Mouse (Mus musculus) intestine, embryonic 15.5 days (tissue): ENCODE measurements around the gene H2afz. TPM values are rescaled to one million over a fixed set of nuclear protein-coding genes. Genes with fewer than 3 reads are reported as not detected.

ENCODE experiments used
- ATAC-seq: fragments of 200-750 bp; cut with Nextera tagmentation; 2 replicates; pipeline ENCODE4 v1.8.0; 2017; ENCODE audit warnings: moderate TSS enrichment, moderate library complexity
- H3K27ac ChIP-seq: fragments of 300-500 bp; sonication (generic); 2 replicates; pipeline ENCODE4 v1.5.1; 2015; ENCODE audit warnings: mild to moderate bottlenecking, inconsistent platforms
- H3K27me3 ChIP-seq: fragments of 300-500 bp; sonication (generic); replicated peaks from 2 replicates; pipeline ENCODE4 v1.6.1; 2015; ENCODE audit warnings: inconsistent platforms
- H3K36me3 ChIP-seq: fragments of 300-500 bp; sonication (generic); 2 replicates; pipeline ENCODE4 v1.6.1; 2015; ENCODE audit warnings: inconsistent platforms
- H3K4me1 ChIP-seq: fragments of 300-500 bp; sonication (generic); replicated peaks from 2 replicates; pipeline ENCODE4 v1.6.1; 2015; ENCODE audit warnings: inconsistent platforms
- H3K4me2 ChIP-seq: fragments of 300-500 bp; sonication (generic); replicated peaks from 2 replicates; pipeline ENCODE4 v1.6.1; 2015; ENCODE audit warnings: mild to moderate bottlenecking, inconsistent platforms
- H3K4me3 ChIP-seq: fragments of 300-500 bp; sonication (generic); replicated peaks from 2 replicates; pipeline ENCODE4 v1.5.1; 2015; ENCODE audit warnings: inconsistent platforms
- H3K9ac ChIP-seq: fragments of 300-500 bp; sonication (generic); 2 replicates; pipeline ENCODE4 v1.6.1; 2015; ENCODE audit warnings: inconsistent platforms
- H3K9me3 ChIP-seq: fragments of 300-500 bp; sonication (generic); 2 replicates; pipeline ENCODE4 v1.6.1; 2016; ENCODE audit warnings: inconsistent platforms
- WGBS: fragments of 180-500 bp; shearing (Covaris S2); methylation state at CpG from one replicate; pipeline ENCODE4 v1.1.7; 2015; 5-methylcytosine and 5-hydroxymethylcytosine counted together
- polyA plus RNA-seq: library from polyadenylated mRNA; unstranded; fragments of >200 nt; fragmentation: Nextera tagmentation; extraction: Ambion mirVana; gene quantifications from 2 replicates; pipeline ENCODE4 v1.2.1, GENCODE M21; 2015

Gene H2afz
- polyA plus RNA-seq: 1,494 and 1,747 TPM in 2 replicates

DNA sequence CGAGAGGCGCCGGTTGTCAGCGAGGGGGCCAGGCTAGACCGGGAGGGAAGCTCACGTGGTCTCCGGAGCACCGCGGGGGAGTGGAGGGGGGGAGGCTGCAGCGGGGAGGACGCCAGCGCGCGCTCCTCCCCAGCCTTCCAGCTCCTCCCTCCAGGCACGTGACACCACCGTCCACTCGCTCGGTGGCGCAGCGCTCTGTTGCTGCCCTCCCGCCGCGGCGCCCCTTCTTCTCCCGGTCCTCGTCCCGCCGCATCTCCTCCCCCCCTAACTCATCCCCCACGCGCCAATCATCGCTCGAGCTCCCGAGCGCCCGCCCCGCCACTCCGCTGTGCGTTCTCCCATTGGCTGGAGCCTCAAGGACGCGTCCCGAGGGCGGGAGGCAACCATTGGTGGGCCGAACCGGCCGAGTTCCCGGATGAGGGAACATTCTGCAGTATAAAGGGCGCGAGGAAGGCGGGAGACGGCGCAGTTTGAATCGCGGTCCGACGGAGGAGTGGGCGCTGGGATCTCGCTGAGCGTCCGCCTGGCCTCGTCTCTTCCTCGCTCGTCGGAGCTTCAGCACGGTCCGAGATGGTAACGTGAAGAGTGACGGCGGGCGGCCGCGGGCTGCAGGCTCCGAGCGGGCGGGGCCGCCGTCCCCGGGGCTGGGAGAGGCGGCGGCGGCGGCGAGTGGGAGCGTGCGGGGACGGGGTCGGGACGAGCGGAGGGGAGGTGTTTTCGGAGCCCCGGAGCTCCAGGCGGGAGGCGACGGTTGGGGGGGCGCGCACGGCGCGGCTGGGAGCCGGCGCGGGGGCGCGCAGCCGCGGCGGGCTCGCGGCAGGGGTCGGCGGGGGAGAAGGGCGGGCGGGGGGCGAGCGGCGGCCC lies at the start of gene H2afz:
Gene H2afz (plus strand): TSS at position 364 of the 864 bp plus-strand sequence.
- Histone ChIP-seq H3K27me3 (no peaks in the 10 kb centered on the region), H3K4me2 (peak within 1 kb of the TSS; percentile 67), H3K9ac (peak within 1 kb of the TSS; percentile 95), H3K4me3 (peak within 1 kb of the TSS; percentile 86), H3K36me3 (no peaks in the 10 kb centered on the region), H3K27ac (peak within 1 kb of the TSS; percentile 97), H3K9me3 (no peaks in the 10 kb centered on the region), H3K4me1 (peaks cover 7% of the 10 kb centered on the region)
- ATAC-seq: peak; percentile 93
- WGBS: 0% methylated on average over 93 of the region's 115 CpGs

DNA sequence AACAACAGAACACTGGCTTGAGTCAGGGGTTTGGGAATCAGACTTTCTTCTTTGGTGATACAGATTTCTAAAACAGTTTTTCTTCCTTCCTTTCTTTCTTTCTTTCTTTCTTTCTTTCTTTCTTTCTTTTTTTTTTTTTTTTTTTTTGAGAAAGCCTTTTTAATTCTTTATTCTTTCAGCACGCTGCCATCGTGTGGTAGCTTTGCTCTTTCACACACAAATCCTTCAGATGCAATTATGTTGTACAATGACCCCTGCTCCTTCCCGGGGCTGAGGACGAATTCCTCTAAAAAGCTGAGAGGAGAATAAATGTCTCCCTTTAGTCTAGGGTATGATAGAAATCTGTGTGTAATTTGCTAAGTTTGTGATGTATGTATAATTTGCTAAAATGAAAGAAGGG lies 45.6 kb upstream of the H2afz start:
- 22% methylated on average over 4 of the region's 4 CpGs for WGBS
- ATAC-seq: no peak

DNA sequence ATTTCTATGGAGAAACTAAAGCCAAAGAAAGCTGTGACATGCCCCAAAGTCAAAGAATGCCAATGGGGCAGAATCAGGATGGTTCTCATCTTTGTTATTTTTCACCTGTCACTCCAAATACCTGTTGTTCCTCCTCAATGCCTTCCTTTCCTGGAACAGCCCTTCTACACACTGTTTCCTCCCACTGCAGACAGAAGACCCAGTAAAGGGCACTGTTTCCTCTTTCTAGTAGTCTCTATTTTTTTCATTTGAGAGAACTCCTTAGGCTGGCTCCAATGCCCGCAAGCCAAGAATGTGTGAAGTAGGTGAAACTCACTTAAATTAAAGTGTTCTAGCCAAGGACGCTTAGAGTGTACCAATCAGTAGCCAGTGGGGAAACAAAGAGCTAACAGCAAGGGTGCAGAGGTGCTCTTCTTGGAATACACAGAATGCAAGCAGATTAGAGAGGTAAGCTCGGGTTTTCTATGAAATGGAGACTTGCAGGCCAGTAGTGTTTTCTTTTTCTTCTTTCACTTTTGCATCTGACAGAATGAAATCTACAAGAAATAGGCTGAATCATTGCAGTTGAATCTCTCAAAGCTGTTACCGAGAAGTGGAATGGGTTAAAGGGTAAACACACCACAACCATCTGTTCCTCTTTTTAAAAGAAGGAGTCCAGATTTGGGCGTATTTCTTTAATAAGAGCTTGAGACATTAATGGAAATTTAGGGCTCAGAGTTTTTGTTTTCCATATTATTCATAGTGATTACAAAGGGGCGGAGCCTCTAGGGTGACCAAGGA lies 43.4 kb upstream of the H2afz start:
- no peak for ATAC-seq
- Histone ChIP-seq H3K4me2 (no peak overlapping the region), H3K27me3 (no peaks in the 10 kb centered on the region), H3K9ac (no peak overlapping the region), H3K27ac (no peak overlapping the region), H3K4me3 (no peak overlapping the region), H3K36me3 (no peaks in the 10 kb centered on the region), H3K4me1 (no peaks in the 10 kb centered on the region), H3K9me3 (no peaks in the 10 kb centered on the region)
- WGBS: 73% methylated on average over 6 of the region's 6 CpGs

More for the DNA sequence above, 45.6 kb upstream of the H2afz start:
- Histone ChIP-seq H3K4me1 (no peaks in the 10 kb centered on the region), H3K27me3 (no peaks in the 10 kb centered on the region), H3K9ac (no peak overlapping the region), H3K36me3 (no peaks in the 10 kb centered on the region), H3K4me2 (no peak overlapping the region), H3K4me3 (no peak overlapping the region), H3K27ac (no peak overlapping the region), H3K9me3 (no peaks in the 10 kb centered on the region)

DNA sequence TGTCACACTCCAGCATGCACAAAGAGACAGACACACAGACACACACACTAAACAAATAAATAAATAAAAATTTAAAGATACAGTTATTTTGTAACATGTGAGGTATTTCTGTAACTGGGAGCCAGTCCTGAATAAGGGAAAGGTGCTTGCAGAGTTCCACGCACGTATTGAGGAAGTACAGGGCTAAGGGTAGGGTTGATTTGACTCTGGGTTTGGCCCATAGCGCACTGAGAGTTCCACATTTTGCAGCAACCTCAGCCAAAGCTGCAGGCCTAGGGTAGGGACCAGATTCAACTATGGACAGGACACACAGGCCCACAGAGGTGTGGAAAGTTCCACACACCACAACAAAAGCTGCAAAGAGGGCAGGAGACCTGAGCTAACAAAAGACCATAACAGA lies 41.0 kb upstream of the H2afz start:
- WGBS: 89% methylated on average over 3 of the region's 3 CpGs
- H3K9ac ChIP-seq: no peak overlapping the region
- no peak for ATAC-seq

DNA sequence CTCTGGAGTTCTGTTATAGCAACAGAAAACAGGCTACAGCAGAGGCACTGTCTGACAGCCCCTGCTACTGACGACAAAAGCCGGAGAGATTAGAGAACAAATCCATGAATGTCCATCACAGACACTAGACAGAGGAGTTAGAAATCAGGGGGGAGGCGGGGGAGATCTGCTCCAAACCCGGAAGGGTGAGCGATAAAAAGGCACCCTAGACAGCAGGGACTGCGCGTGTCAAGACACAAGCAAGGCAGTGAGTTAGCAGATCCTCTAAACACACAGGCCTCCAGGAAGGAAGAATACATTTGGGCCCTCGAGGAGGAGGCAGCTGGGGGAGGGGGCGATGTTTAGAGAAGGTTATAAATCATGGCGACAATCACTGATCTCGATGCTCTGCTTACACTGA lies 36.6 kb upstream of the H2afz start:
- no peaks in the 10 kb centered on the region for H3K36me3 ChIP-seq
- H3K4me3 ChIP-seq: no peak overlapping the region
- peak; percentile 75 for ATAC-seq
- H3K27me3 ChIP-seq: no peaks in the 10 kb centered on the region
- WGBS: 13% methylated on average over 11 of the region's 11 CpGs
- 0 out of 2 replicates have a peak overlapping the region, but pooled peaks have one; percentile 12 for H3K4me2 ChIP-seq
- no peaks in the 10 kb centered on the region for H3K4me1 ChIP-seq
- no peak overlapping the region for H3K9ac ChIP-seq
- peak overlapping the region; percentile 45; the same call in 1 of the 2 replicates for H3K27ac ChIP-seq
- H3K9me3 ChIP-seq: no peaks in the 10 kb centered on the region

More for the DNA sequence above, 41.0 kb upstream of the H2afz start:
- Histone ChIP-seq H3K9me3 (no peaks in the 10 kb centered on the region), H3K4me3 (no peak overlapping the region), H3K27me3 (no peaks in the 10 kb centered on the region), H3K36me3 (no peaks in the 10 kb centered on the region), H3K4me1 (no peaks in the 10 kb centered on the region), H3K27ac (no peak overlapping the region), H3K4me2 (no peak overlapping the region)

DNA sequence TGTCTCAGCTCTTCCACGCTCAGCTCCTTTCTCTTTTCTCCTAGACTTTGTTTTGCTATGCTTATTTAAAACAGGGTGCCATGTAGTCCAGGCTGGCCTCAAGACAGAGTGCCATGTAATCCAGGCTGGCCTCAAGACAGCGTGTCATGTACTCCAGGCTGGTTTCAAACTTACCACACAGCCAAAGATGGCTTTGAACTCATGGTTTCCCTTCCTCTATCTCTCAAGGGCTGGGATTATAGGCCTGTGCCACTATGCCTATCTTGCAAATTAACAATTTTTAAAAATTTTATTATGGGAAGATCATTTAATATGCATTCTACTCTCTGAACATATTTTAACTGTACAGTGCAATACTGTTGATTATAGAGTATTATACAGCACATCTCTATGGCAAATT lies 33.1 kb upstream of the H2afz start:
- no peak for ATAC-seq
- WGBS: 79% methylated on average over 2 of the region's 2 CpGs

DNA sequence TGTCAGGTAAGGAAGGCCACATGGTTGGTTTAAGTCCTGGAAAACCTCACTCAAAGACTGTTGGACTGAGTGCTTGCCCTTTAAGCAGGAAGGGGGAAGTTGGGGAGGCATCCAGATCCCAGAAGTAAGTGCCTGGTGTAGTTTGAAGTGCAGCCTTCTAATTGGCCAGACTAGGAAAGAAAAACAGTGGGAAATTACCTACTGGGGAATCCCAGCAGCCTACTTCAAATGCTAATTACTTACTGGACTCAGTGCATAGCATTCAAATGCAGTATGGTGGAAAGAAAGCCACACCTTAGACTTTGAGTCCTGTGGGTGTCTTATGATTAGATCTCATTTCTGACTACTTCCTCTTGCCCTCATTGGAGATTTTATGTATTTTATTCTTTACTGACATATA lies 31.2 kb upstream of the H2afz start:
- no peaks in the 10 kb centered on the region for H3K36me3 ChIP-seq
- no peak overlapping the region for H3K4me3 ChIP-seq
- H3K4me2 ChIP-seq: no peak overlapping the region
- H3K9me3 ChIP-seq: no peaks in the 10 kb centered on the region
- peak; percentile 63 for ATAC-seq
- H3K27me3 ChIP-seq: no peaks in the 10 kb centered on the region
- H3K4me1 ChIP-seq: no peaks in the 10 kb centered on the region
- no peak overlapping the region for H3K9ac ChIP-seq
- H3K27ac ChIP-seq: no peak overlapping the region

More for the DNA sequence above, 33.1 kb upstream of the H2afz start:
- H3K4me1 ChIP-seq: no peaks in the 10 kb centered on the region
- H3K36me3 ChIP-seq: no peaks in the 10 kb centered on the region
- H3K27ac ChIP-seq: no peak overlapping the region
- H3K4me2 ChIP-seq: no peak overlapping the region
- no peaks in the 10 kb centered on the region for H3K27me3 ChIP-seq
- no peaks in the 10 kb centered on the region for H3K9me3 ChIP-seq
- no peak overlapping the region for H3K9ac ChIP-seq
- no peak overlapping the region for H3K4me3 ChIP-seq

DNA sequence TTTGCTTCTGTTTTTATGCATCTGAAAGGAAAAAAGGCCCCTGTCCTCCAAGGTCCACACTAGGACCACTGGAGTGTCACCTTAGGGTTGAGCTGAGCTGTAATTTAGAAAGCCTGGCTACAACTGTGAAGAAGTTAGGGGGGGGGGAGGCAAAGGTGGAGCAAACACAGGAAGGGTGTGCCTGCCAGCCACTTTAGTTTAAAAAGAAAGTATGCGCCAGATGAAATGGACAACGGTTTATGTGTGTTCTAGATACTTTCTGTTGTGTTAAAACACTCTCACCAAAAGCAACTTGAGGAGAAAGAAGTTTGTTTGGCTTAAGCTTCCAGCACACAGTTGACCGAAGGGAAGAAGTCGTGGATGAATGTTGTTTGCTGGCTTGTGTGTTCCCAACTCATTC lies 30.6 kb upstream of the H2afz start:
- H3K4me2 ChIP-seq: no peak overlapping the region
- ATAC-seq: 0 out of 2 replicates have a peak, but pooled peaks have one; percentile 3
- WGBS: 74% methylated on average over 4 of the region's 4 CpGs
- no peaks in the 10 kb centered on the region for H3K9me3 ChIP-seq
- no peaks in the 10 kb centered on the region for H3K27me3 ChIP-seq
- H3K4me1 ChIP-seq: no peaks in the 10 kb centered on the region
- no peak overlapping the region for H3K4me3 ChIP-seq
- no peak overlapping the region for H3K9ac ChIP-seq
- H3K27ac ChIP-seq: no peak overlapping the region
- no peaks in the 10 kb centered on the region for H3K36me3 ChIP-seq

DNA sequence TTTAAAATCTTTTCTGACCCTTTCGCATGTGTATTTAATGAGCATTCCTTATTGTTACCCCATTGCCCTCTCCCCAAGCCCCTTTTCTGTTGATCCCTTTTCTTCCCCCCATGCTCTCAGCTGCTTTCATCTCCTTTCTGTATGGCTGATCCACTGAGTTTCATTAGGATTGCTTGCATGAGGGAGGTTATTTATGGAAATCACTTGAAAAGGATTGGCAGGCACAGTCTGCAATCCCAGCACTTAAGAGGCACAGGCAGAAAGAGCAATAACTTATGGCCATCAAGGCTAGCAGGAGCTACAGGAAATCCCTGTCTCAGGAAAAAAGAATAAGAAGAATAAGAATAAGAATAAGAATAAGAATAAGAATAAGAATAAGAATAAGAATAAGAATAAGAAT lies 27.7 kb upstream of the H2afz start:
- ATAC-seq: no peak
- Histone ChIP-seq H3K9ac (no peak overlapping the region), H3K27me3 (no peaks in the 10 kb centered on the region), H3K27ac (no peak overlapping the region), H3K9me3 (no peaks in the 10 kb centered on the region), H3K36me3 (no peaks in the 10 kb centered on the region), H3K4me2 (no peak overlapping the region), H3K4me3 (no peak overlapping the region), H3K4me1 (no peaks in the 10 kb centered on the region)
- WGBS: 89% methylated on average over 1 of the region's 1 CpGs

DNA sequence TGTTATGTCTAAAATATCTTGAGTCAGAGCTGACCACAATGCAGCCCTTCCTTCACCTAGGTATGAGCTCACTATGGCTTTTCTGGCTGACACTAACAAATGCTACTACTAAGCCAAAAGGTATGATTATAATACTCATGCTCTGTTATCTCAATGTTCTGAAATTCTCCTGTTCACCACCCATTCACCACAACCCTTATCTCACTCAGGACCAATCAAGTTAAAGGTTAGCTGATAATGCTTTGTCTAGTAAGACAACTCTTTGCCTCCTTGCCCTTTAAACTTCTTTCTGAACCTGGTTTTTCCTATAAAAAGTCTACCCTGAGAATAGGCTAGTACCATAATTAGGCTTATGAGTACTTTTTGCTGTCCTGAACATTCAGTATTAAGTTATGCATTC lies 26.1 kb upstream of the H2afz start:
- Histone ChIP-seq H3K4me3 (no peak overlapping the region), H3K4me2 (no peak overlapping the region), H3K27ac (no peak overlapping the region), H3K4me1 (no peaks in the 10 kb centered on the region), H3K9ac (no peak overlapping the region), H3K27me3 (no peaks in the 10 kb centered on the region), H3K36me3 (no peaks in the 10 kb centered on the region), H3K9me3 (no peaks in the 10 kb centered on the region)
- ATAC-seq: peak; percentile 88

DNA sequence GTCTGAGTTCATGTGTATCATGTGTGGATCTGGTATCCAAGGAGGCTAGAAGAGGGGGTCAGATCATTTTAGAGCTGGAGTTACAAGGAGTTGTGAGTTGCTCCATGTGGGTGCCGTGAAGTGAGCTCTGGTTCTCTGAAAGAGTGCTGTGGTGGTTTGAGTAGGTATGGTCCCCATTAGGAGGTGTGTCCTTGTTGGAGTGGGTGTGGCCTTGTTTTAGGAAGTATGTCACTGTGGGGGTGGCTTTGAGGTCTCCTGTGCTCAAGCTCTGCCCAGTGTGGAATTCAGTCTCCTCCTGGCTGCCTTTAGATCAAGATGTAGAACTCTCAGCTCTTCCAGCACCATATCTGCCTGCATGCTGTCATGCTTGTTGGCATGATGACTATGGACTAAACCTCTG lies 21.3 kb upstream of the H2afz start:
- no peaks in the 10 kb centered on the region for H3K9me3 ChIP-seq
- H3K9ac ChIP-seq: no peak overlapping the region
- WGBS: 93% methylated on average over 1 of the region's 1 CpGs
- no peaks in the 10 kb centered on the region for H3K36me3 ChIP-seq
- no peak overlapping the region for H3K27ac ChIP-seq
- no peak overlapping the region for H3K4me2 ChIP-seq
- ATAC-seq: no peak
- no peaks in the 10 kb centered on the region for H3K4me1 ChIP-seq
- H3K27me3 ChIP-seq: no peaks in the 10 kb centered on the region
- H3K4me3 ChIP-seq: no peak overlapping the region

DNA sequence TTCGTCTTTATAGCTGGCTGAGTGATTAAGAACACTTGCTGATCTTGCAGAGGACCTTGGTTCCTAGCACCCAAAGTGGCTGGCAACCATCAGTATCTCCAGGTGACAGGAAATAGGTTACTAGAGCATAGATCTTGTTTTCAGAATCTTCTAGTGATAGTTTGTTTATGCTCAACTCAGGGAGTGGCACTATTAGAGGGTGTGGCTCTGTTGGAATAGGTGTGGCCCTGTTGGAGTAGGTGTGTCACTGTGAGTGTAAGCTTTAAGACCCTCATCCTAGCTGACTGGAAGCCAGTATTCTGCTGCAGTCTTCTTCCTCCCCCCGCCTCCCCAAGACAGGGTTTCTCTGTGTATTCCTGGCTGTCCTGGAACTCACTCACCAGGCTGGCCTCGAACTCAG lies 20.0 kb upstream of the H2afz start:
- H3K36me3 ChIP-seq: no peaks in the 10 kb centered on the region
- H3K4me1 ChIP-seq: no peaks in the 10 kb centered on the region
- 83% methylated on average over 3 of the region's 3 CpGs for WGBS
- H3K27me3 ChIP-seq: no peaks in the 10 kb centered on the region
- no peak for ATAC-seq
- H3K9ac ChIP-seq: no peak overlapping the region
- H3K4me2 ChIP-seq: no peak overlapping the region
- no peak overlapping the region for H3K4me3 ChIP-seq
- H3K9me3 ChIP-seq: no peaks in the 10 kb centered on the region
- no peak overlapping the region for H3K27ac ChIP-seq
